Mouse (Mus musculus): ENCODE data around the gene Lifr. TPM values are rescaled to one million over a fixed set of nuclear protein-coding genes. Genes with fewer than 3 reads are reported as not detected.

The Lifr gene
- polyA plus RNA-seq, 1 experiment from 2014 or later: 10.0 TPM

GRCm38 (mm10) chr15:7136912-7137311 lies 46.5 kb downstream of the Lifr start:
- no peak overlapping the region for H3K27ac ChIP-seq (replicated peaks)
- H3K9me3 ChIP-seq (replicated peaks): no peaks in the 10 kb centered on the region
- WGBS: 89% methylated on average over 10 of the region's 10 CpGs
- peaks cover 5% of the 10 kb centered on the region; the same call in 1 of the 2 replicates for H3K4me1 ChIP-seq
- H3K4me3 ChIP-seq: no peak overlapping the region
- no peak for DNase-seq (ENCODE audit: low spot score)
- peaks cover 8% of the 10 kb centered on the region; the same call in 1 of the 2 replicates for H3K27me3 ChIP-seq (ENCODE audit: low read depth, poor library complexity, severe bottlenecking)
- no peaks in the 10 kb centered on the region for H3K36me3 ChIP-seq

DNA sequence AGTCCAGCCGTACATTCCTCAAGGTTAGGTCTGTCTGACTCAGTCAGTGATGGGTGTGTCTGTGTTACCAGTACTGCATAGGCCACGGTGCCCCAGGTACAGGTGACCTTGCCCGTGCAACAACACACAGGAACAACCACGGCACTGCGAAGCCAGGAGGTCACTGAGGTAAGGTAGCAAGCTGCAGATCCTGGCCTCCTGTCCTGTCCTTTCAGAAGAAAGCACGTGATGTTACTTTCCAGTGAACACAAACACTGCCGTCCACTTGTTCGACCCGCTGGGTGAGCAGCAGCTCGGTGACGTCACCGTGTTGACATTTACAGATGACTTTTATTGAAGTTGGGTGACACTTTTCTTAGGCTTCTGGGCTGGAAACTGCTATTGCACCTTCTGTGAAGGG lies 47.2 kb downstream of the Lifr start:
- peaks cover 3% of the 10 kb centered on the region; the same call in 1 of the 2 replicates for H3K4me1 ChIP-seq
- H3K4me3 ChIP-seq: no peak overlapping the region
- 92% methylated on average over 12 of the region's 12 CpGs for WGBS
- H3K9me3 ChIP-seq (replicated peaks): no peaks in the 10 kb centered on the region
- DNase-seq (ENCODE audit: low spot score): no peak
- H3K27ac ChIP-seq (replicated peaks): no peak overlapping the region
- no peaks in the 10 kb centered on the region for H3K36me3 ChIP-seq
- peaks cover 4% of the 10 kb centered on the region; the same call in 1 of the 2 replicates for H3K27me3 ChIP-seq (ENCODE audit: low read depth, poor library complexity, severe bottlenecking)

GRCm38 (mm10) chr15:7138471-7138870 lies 48.1 kb downstream of the Lifr start:
- H3K27ac ChIP-seq (replicated peaks): no peak overlapping the region
- H3K4me1 ChIP-seq: no peaks in the 10 kb centered on the region
- no peaks in the 10 kb centered on the region for H3K36me3 ChIP-seq
- no peaks in the 10 kb centered on the region for H3K27me3 ChIP-seq (ENCODE audit: low read depth, poor library complexity, severe bottlenecking)
- DNase-seq (ENCODE audit: low spot score): no peak
- H3K9me3 ChIP-seq (replicated peaks): no peaks in the 10 kb centered on the region
- WGBS: 95% methylated on average over 14 of the region's 14 CpGs
- no peak overlapping the region for H3K4me3 ChIP-seq

- Histone ChIP-seq H3K36me3 (no peaks in the 10 kb centered on the region), H3K27ac (replicated peaks) (no peak overlapping the region), H3K9me3 (replicated peaks) (no peaks in the 10 kb centered on the region), H3K4me3 (no peak overlapping the region), H3K27me3 (ENCODE audit: low read depth, poor library complexity, severe bottlenecking) (no peaks in the 10 kb centered on the region), H3K4me1 (no peaks in the 10 kb centered on the region)
- DNase-seq (ENCODE audit: low spot score): no peak
- WGBS: 95% methylated on average over 7 of the region's 7 CpGs
These were observed 49.9 kb downstream of the Lifr start for GRCm38 (mm10) chr15:7140322-7140721.

GRCm38 (mm10) chr15:7141246-7141645 lies 50.8 kb downstream of the Lifr start:
- H3K4me1 ChIP-seq: no peaks in the 10 kb centered on the region
- H3K4me3 ChIP-seq: no peak overlapping the region
- H3K36me3 ChIP-seq: no peaks in the 10 kb centered on the region
- DNase-seq (ENCODE audit: low spot score): no peak
- H3K27me3 ChIP-seq (ENCODE audit: low read depth, poor library complexity, severe bottlenecking): no peaks in the 10 kb centered on the region
- no peak overlapping the region for H3K27ac ChIP-seq (replicated peaks)
- WGBS: 93% methylated on average over 13 of the region's 13 CpGs
- H3K9me3 ChIP-seq (replicated peaks): no peaks in the 10 kb centered on the region

- no peaks in the 10 kb centered on the region for H3K27me3 ChIP-seq (ENCODE audit: low read depth, poor library complexity, severe bottlenecking)
- WGBS: 78% methylated on average over 15 of the region's 15 CpGs
- no peak for DNase-seq (ENCODE audit: low spot score)
- no peak overlapping the region for H3K27ac ChIP-seq (replicated peaks)
- no peaks in the 10 kb centered on the region for H3K9me3 ChIP-seq (replicated peaks)
- H3K4me3 ChIP-seq: no peak overlapping the region
- H3K36me3 ChIP-seq: no peaks in the 10 kb centered on the region
- no peaks in the 10 kb centered on the region for H3K4me1 ChIP-seq
These were observed 53.3 kb downstream of the Lifr start for GRCm38 (mm10) chr15:7143689-7144170.

GRCm38 (mm10) chr15:7144542-7144941 lies 54.1 kb downstream of the Lifr start:
- no peaks in the 10 kb centered on the region for H3K4me1 ChIP-seq
- no peak overlapping the region for H3K27ac ChIP-seq (replicated peaks)
- no peaks in the 10 kb centered on the region for H3K9me3 ChIP-seq (replicated peaks)
- H3K4me3 ChIP-seq: no peak overlapping the region
- no peak for DNase-seq (ENCODE audit: low spot score)
- no peaks in the 10 kb centered on the region for H3K27me3 ChIP-seq (ENCODE audit: low read depth, poor library complexity, severe bottlenecking)
- 80% methylated on average over 3 of the region's 3 CpGs for WGBS
- H3K36me3 ChIP-seq: no peaks in the 10 kb centered on the region

GRCm38 (mm10) chr15:7144942-7145341 lies 54.5 kb downstream of the Lifr start:
- Histone ChIP-seq H3K27me3 (ENCODE audit: low read depth, poor library complexity, severe bottlenecking) (no peaks in the 10 kb centered on the region), H3K4me1 (no peaks in the 10 kb centered on the region), H3K27ac (replicated peaks) (no peak overlapping the region), H3K4me3 (no peak overlapping the region), H3K36me3 (no peaks in the 10 kb centered on the region), H3K9me3 (replicated peaks) (no peaks in the 10 kb centered on the region)
- 91% methylated on average over 9 of the region's 9 CpGs for WGBS
- DNase-seq (ENCODE audit: low spot score): no peak

- no peak overlapping the region for H3K4me3 ChIP-seq
- 88% methylated on average over 5 of the region's 5 CpGs for WGBS
- no peak for DNase-seq (ENCODE audit: low spot score)
- H3K9me3 ChIP-seq (replicated peaks): no peaks in the 10 kb centered on the region
- H3K4me1 ChIP-seq: no peaks in the 10 kb centered on the region
- H3K27me3 ChIP-seq (ENCODE audit: low read depth, poor library complexity, severe bottlenecking): no peaks in the 10 kb centered on the region
- H3K27ac ChIP-seq (replicated peaks): no peak overlapping the region
- no peaks in the 10 kb centered on the region for H3K36me3 ChIP-seq
These were observed 55.1 kb downstream of the Lifr start for GRCm38 (mm10) chr15:7145555-7145954.

GRCm38 (mm10) chr15:7146529-7146928 lies 56.1 kb downstream of the Lifr start:
- Histone ChIP-seq H3K4me1 (no peaks in the 10 kb centered on the region), H3K27me3 (ENCODE audit: low read depth, poor library complexity, severe bottlenecking) (no peaks in the 10 kb centered on the region), H3K4me3 (no peak overlapping the region), H3K36me3 (no peaks in the 10 kb centered on the region), H3K27ac (replicated peaks) (no peak overlapping the region), H3K9me3 (replicated peaks) (no peaks in the 10 kb centered on the region)
- no peak for DNase-seq (ENCODE audit: low spot score)
- WGBS: 94% methylated on average over 8 of the region's 8 CpGs

- WGBS: 96% methylated on average over 18 of the region's 18 CpGs
- peaks cover 8% of the 10 kb centered on the region for H3K4me1 ChIP-seq
These were observed 59.4 kb downstream of the Lifr start for GRCm38 (mm10) chr15:7149796-7150195.

DNA sequence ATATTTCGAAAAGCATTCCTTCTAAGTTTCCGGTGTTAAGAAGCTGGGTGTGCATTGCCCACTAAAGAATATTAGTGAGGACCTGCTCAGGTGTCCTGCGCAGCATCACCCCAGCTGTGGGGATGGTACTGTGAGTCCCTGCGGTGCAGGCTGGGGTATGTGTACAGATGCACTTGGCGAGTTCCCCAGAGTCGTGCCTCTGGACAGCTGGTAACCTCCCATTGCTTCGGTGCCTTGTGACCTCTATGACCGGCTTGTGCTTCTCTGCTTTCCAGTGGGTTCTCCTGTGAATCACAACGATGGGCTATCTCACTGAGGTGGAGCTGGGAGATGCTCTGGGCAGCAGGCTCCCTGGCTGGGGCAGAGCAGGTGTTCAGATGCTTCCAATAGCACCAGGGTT lies 60.2 kb downstream of the Lifr start:
- H3K4me3 ChIP-seq: no peak overlapping the region
- no peak overlapping the region for H3K27ac ChIP-seq (replicated peaks)
- H3K27me3 ChIP-seq (ENCODE audit: low read depth, poor library complexity, severe bottlenecking): no peaks in the 10 kb centered on the region
- no peaks in the 10 kb centered on the region for H3K36me3 ChIP-seq
- WGBS: 89% methylated on average over 9 of the region's 9 CpGs
- H3K9me3 ChIP-seq (replicated peaks): no peaks in the 10 kb centered on the region
- no peak for DNase-seq (ENCODE audit: low spot score)
- peaks cover 8% of the 10 kb centered on the region for H3K4me1 ChIP-seq

More at GRCm38 (mm10) chr15:7149796-7150195, 59.4 kb downstream of the Lifr start:
- no peak overlapping the region for H3K4me3 ChIP-seq
- DNase-seq (ENCODE audit: low spot score): no peak
- no peaks in the 10 kb centered on the region for H3K27me3 ChIP-seq (ENCODE audit: low read depth, poor library complexity, severe bottlenecking)
- no peak overlapping the region for H3K27ac ChIP-seq (replicated peaks)
- no peaks in the 10 kb centered on the region for H3K9me3 ChIP-seq (replicated peaks)
- no peaks in the 10 kb centered on the region for H3K36me3 ChIP-seq

DNA sequence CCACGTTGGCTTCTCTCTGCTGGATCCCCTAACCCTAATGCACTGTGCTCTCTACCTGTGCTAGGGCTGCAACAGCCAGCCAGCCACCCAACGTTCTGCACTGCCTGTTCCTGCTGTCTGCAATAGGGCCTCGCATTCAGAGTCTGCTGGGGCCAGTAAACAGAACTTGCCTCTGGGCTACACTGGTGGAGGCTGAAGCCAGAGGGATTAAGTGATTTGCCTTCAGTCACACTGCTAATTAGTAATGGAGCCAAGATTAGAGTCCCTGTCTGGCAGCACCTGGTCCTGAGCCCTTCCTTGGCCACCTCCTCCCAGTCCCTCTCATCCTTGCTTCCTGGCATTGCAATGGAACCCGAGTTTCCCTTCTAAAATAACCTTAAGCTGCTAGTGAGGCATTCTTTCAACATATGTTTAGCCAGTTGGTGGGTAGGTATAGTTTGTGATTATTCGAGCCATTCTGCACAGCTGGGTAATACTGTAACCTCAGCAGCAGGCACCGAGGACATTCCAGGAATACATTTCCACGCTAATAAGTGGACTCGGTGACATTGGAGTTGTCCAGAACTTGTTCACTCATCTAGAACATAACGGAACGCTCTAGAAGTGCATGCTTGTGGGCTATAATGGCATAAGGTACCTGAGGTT lies 61.8 kb downstream of the Lifr start:
- DNase-seq (ENCODE audit: low spot score): no peak
- no peaks in the 10 kb centered on the region for H3K27me3 ChIP-seq (ENCODE audit: low read depth, poor library complexity, severe bottlenecking)
- no peak overlapping the region for H3K27ac ChIP-seq (replicated peaks)
- H3K4me1 ChIP-seq: peaks cover 8% of the 10 kb centered on the region
- WGBS: 75% methylated on average over 10 of the region's 10 CpGs
- no peak overlapping the region for H3K4me3 ChIP-seq
- H3K36me3 ChIP-seq: peaks cover 7% of the 10 kb centered on the region
- H3K9me3 ChIP-seq (replicated peaks): no peaks in the 10 kb centered on the region
